23 mouse cellular contexts compared by ENCODE assay signal in the genomic region with DNA sequence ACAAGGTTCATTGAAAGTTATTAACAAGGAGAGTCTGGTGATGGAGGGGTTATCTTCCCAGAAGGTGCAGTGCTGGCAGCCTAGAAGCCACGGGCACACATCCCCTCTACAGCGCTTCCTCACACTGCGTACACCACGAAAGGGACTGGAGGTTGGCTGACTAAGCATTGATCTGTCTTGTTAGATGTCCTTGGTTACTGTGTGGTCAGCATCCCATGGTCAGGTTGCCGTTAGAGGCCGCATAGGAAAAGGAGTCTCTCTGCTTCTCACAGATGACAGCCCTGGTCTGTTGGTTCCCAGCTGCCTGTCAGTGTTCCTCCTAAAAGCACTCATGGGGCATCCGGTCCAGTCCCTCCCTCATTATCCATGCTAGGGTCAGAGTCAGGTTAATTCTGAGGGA. TPM values are rescaled to one million over a fixed set of nuclear protein-coding genes. Genes with fewer than 3 reads are reported as not detected.
DNase-seq lines count a peak whose midpoint lies in the region; ATAC-seq and TF ChIP-seq lines count a peak whose summit lies in the region.
"Had no signal": no experiment of that assay in that cellular context is flagged by ENCODE, and none has a peak within 500 bp of the region (broad histone marks: within the 10 kb centered on the region; RNA-seq: fewer than 3 reads in every experiment).

No protein-coding gene starts in this region.

- no peak for TF ChIP-seq EP300 in stomach, postnatal 0 days (optimal IDR thresholded peaks at IDR 0.05)

- WGBS in heart, embryonic 10.5 days, result 58% methylated on average over 7 of the region's 7 CpGs
- 58% methylated on average over 7 of the region's 7 CpGs for WGBS in heart, embryonic 11.5 days (ENCODE audit: insufficient replicate concordance)
- WGBS in kidney, postnatal 0 days, result 56% methylated on average over 7 of the region's 7 CpGs
- WGBS in stomach, embryonic 14.5 days, result 60% methylated on average over 7 of the region's 7 CpGs
- WGBS in stomach, postnatal 0 days, result 67% methylated on average over 7 of the region's 7 CpGs

- H3K4me1 ChIP-seq in heart, embryonic 10.5 days, result peaks cover 26% of the 10 kb centered on the region
- peaks cover 19% of the 10 kb centered on the region for H3K4me1 ChIP-seq in heart, embryonic 11.5 days (ENCODE audit: control insufficient read depth, insufficient read depth, low read length)
- no peaks in the 10 kb centered on the region for H3K4me1 ChIP-seq in kidney, postnatal 0 days (replicated peaks; ENCODE audit: insufficient read depth, low read length)
- no peaks in the 10 kb centered on the region for H3K4me1 ChIP-seq in stomach, embryonic 14.5 days (ENCODE audit: control insufficient read depth, insufficient read depth, low read length)
- H3K4me1 ChIP-seq in stomach, postnatal 0 days (replicated peaks; ENCODE audit: control insufficient read depth, insufficient read depth), result no peaks in the 10 kb centered on the region
- H3K4me1 ChIP-seq: forebrain, embryonic 13.5 days; hindbrain, embryonic 13.5 days had no signal

- H3K36me3 ChIP-seq in heart, embryonic 10.5 days, result peaks cover 2% of the 10 kb centered on the region; the same call in 1 of the 2 replicates
- H3K36me3 ChIP-seq in heart, embryonic 11.5 days (ENCODE audit: control insufficient read depth, insufficient read depth, low read length), result no peaks in the 10 kb centered on the region
- no peaks in the 10 kb centered on the region for H3K36me3 ChIP-seq in kidney, postnatal 0 days (ENCODE audit: insufficient read depth, low read length)
- H3K36me3 ChIP-seq in stomach, embryonic 14.5 days (ENCODE audit: control insufficient read depth, insufficient read depth, low read length), result no peaks in the 10 kb centered on the region
- no peaks in the 10 kb centered on the region for H3K36me3 ChIP-seq in stomach, postnatal 0 days (ENCODE audit: control insufficient read depth, insufficient read depth, low read length)
- H3K36me3 ChIP-seq: embryonic facial prominence, embryonic 10.5 days; hindbrain, embryonic 13.5 days had no signal

- ATAC-seq in heart, embryonic 11.5 days (replicated peaks; ENCODE audit: insufficient number of reproducible peaks, low FRiP score, low TSS enrichment), result no peak
- no peak; the same call in 1 of the 2 replicates for ATAC-seq in kidney, postnatal 0 days (replicated peaks; ENCODE audit: low FRiP score, low read depth)
- no peak for ATAC-seq in stomach, embryonic 14.5 days (ENCODE audit: insufficient number of reproducible peaks, insufficient read depth, low FRiP score, low read depth)
- ATAC-seq in stomach, postnatal 0 days (ENCODE audit: low FRiP score, low TSS enrichment), result no peak
- ATAC-seq: CD4-positive, CD25-positive, alpha-beta regulatory T cell, adult 4 months; forebrain, embryonic 13.5 days; forebrain, postnatal 0 days; hindbrain, postnatal 0 days had no signal

- H3K4me3 ChIP-seq in heart, embryonic 10.5 days, result no peak overlapping the region
- no peak overlapping the region for H3K4me3 ChIP-seq in heart, embryonic 11.5 days (ENCODE audit: low read depth, low read length)
- no peak overlapping the region for H3K4me3 ChIP-seq in kidney, postnatal 0 days (replicated peaks; ENCODE audit: low read depth, low read length)
- H3K4me3 ChIP-seq in stomach, embryonic 14.5 days (ENCODE audit: low read depth, low read length), result no peak overlapping the region
- no peak overlapping the region for H3K4me3 ChIP-seq in stomach, postnatal 0 days (ENCODE audit: low read depth, low read length)
- H3K4me3 ChIP-seq: embryonic facial prominence, embryonic 10.5 days; forebrain, embryonic 13.5 days; hindbrain, embryonic 13.5 days had no signal

- no peak overlapping the region for H3K4me2 ChIP-seq in heart, embryonic 11.5 days
- H3K4me2 ChIP-seq in kidney, postnatal 0 days (ENCODE audit: low read length), result no peak overlapping the region
- H3K4me2 ChIP-seq in stomach, embryonic 14.5 days (replicated peaks; ENCODE audit: low read depth, low read length), result no peak overlapping the region
- H3K4me2 ChIP-seq in stomach, postnatal 0 days (replicated peaks; ENCODE audit: low read depth), result no peak overlapping the region
- H3K4me2 ChIP-seq: forebrain, embryonic 13.5 days; hindbrain, embryonic 13.5 days had no signal

- TF ChIP-seq CTCF in kidney, postnatal 0 days (IDR thresholded peaks at IDR 0.05; ENCODE audit: low read depth), result no peak
- TF ChIP-seq CTCF in stomach, postnatal 0 days (IDR thresholded peaks at IDR 0.05; ENCODE audit: low read depth), result no peak

- H3K27me3 ChIP-seq in heart, embryonic 10.5 days (ENCODE audit: insufficient read depth, poor library complexity, severe bottlenecking), result no peaks in the 10 kb centered on the region
- no peaks in the 10 kb centered on the region for H3K27me3 ChIP-seq in heart, embryonic 11.5 days (ENCODE audit: control insufficient read depth, insufficient read depth, low read length)
- H3K27me3 ChIP-seq in kidney, postnatal 0 days (ENCODE audit: insufficient read depth, low read length), result no peaks in the 10 kb centered on the region
- no peaks in the 10 kb centered on the region for H3K27me3 ChIP-seq in stomach, embryonic 14.5 days (ENCODE audit: control insufficient read depth, insufficient read depth, low read length)
- H3K27me3 ChIP-seq in stomach, postnatal 0 days (ENCODE audit: control insufficient read depth, insufficient read depth, low read length), result no peaks in the 10 kb centered on the region
- H3K27me3 ChIP-seq: forebrain, embryonic 13.5 days; hindbrain, embryonic 13.5 days had no signal

- DNase-seq in heart, embryonic 10.5 days (ENCODE audit: low spot score), result no peak
- DNase-seq in kidney, postnatal 0 days (ENCODE audit: low spot score), result peak; percentile 38
- no peak for DNase-seq in kidney, adult 9 months
- DNase-seq in stomach, postnatal 0 days (ENCODE audit: low spot score), result no peak
- DNase-seq in cerebellum, adult 11 months, result no peak
- DNase-seq: adrenal gland, postnatal 25 days; B cell, adult 2 months; cerebellum, adult 11-12 months; cerebellum, adult 9-10 months; cerebellum, postnatal 25 days; forebrain, postnatal 0 days; gastrocnemius, postnatal 14 days; heart, postnatal 10 days had no signal

- no peaks in the 10 kb centered on the region for H3K9me3 ChIP-seq in heart, embryonic 10.5 days
- H3K9me3 ChIP-seq in heart, embryonic 11.5 days (replicated peaks; ENCODE audit: control insufficient read depth, low read length), result no peaks in the 10 kb centered on the region
- no peaks in the 10 kb centered on the region for H3K9me3 ChIP-seq in kidney, postnatal 0 days (replicated peaks; ENCODE audit: low read length)
- H3K9me3 ChIP-seq in stomach, embryonic 14.5 days (ENCODE audit: control insufficient read depth, low read depth, low read length), result no peaks in the 10 kb centered on the region
- no peaks in the 10 kb centered on the region for H3K9me3 ChIP-seq in stomach, postnatal 0 days (ENCODE audit: control insufficient read depth, low read length)
- H3K9me3 ChIP-seq: forebrain, embryonic 13.5 days had no signal

- no peak overlapping the region for H3K9ac ChIP-seq in heart, embryonic 11.5 days (ENCODE audit: low read depth, low read length)
- H3K9ac ChIP-seq in kidney, postnatal 0 days (ENCODE audit: low read depth, low read length), result no peak overlapping the region
- H3K9ac ChIP-seq in stomach, embryonic 14.5 days (replicated peaks; ENCODE audit: low read depth, low read length), result 0 out of 2 replicates have a peak overlapping the region, but pooled peaks have one; percentile 10
- H3K9ac ChIP-seq in stomach, postnatal 0 days (ENCODE audit: low read length), result no peak overlapping the region
- H3K9ac ChIP-seq: forebrain, embryonic 13.5 days; forebrain, postnatal 0 days; hindbrain, embryonic 13.5 days had no signal

- H3K27ac ChIP-seq in heart, embryonic 10.5 days, result peak overlapping the region; percentile 13; the same call in 1 of the 2 replicates
- no peak overlapping the region for H3K27ac ChIP-seq in heart, embryonic 11.5 days (ENCODE audit: low read depth, low read length)
- H3K27ac ChIP-seq in kidney, postnatal 0 days, result no peak overlapping the region
- H3K27ac ChIP-seq in stomach, embryonic 14.5 days (ENCODE audit: low read length), result no peak overlapping the region
- H3K27ac ChIP-seq in stomach, postnatal 0 days (replicated peaks), result no peak overlapping the region
- H3K27ac ChIP-seq: embryonic facial prominence, embryonic 10.5 days; forebrain, embryonic 13.5 days; hindbrain, embryonic 13.5 days; hindbrain, postnatal 0 days had no signal

RNA-seq across cellular contexts. Expression of a gene that starts 10.1 kb away (rescaled TPM):
- polyA plus RNA-seq in heart, embryonic 10.5 days (2016; fragmentation: Nextera tagmentation; extraction: Ambion mirVana), result 7.8 and 8.8 TPM in 2 replicates
- polyA plus RNA-seq in heart, embryonic 11.5 days (2014; fragmentation: Nextera tagmentation; extraction: Ambion mirVana), result 8.5 and 16.1 TPM in 2 replicates
- polyA plus RNA-seq in kidney, postnatal 0 days (2015; fragmentation: Nextera tagmentation; extraction: Ambion mirVana), result 68.9 and 76.3 TPM in 2 replicates
- 11.1 and 16.5 TPM in 2 replicates for polyA plus RNA-seq in stomach, embryonic 14.5 days (2014; fragmentation: Nextera tagmentation; extraction: Ambion mirVana)
- 10.9 TPM in 2 replicates for polyA plus RNA-seq in stomach, postnatal 0 days (2015; fragmentation: Nextera tagmentation; extraction: Ambion mirVana)

RNA-seq across cellular contexts. Expression of a gene that starts 10.4 kb away (rescaled TPM):
- 21.2 and 23.8 TPM in 2 replicates for polyA plus RNA-seq in heart, embryonic 10.5 days (2016; fragmentation: Nextera tagmentation; extraction: Ambion mirVana)
- polyA plus RNA-seq in heart, embryonic 11.5 days (2014; fragmentation: Nextera tagmentation; extraction: Ambion mirVana), result 22.3 and 25.0 TPM in 2 replicates
- 60.6 and 64.5 TPM in 2 replicates for polyA plus RNA-seq in kidney, postnatal 0 days (2015; fragmentation: Nextera tagmentation; extraction: Ambion mirVana)
- polyA plus RNA-seq in stomach, embryonic 14.5 days (2014; fragmentation: Nextera tagmentation; extraction: Ambion mirVana), result 33.7 and 35.3 TPM in 2 replicates
- 17.0 and 17.5 TPM in 2 replicates for polyA plus RNA-seq in stomach, postnatal 0 days (2015; fragmentation: Nextera tagmentation; extraction: Ambion mirVana)

RNA-seq across cellular contexts. Expression of a gene that starts 10.5 kb away (rescaled TPM):
- 0.74 and 2.4 TPM in 2 replicates for polyA plus RNA-seq in heart, embryonic 10.5 days (2016; fragmentation: Nextera tagmentation; extraction: Ambion mirVana)
- 0.84 TPM in 1 of 2 replicates, not detected in the other for polyA plus RNA-seq in heart, embryonic 11.5 days (2014; fragmentation: Nextera tagmentation; extraction: Ambion mirVana)
- 2.9 TPM in 1 of 2 replicates, not detected in the other for polyA plus RNA-seq in kidney, postnatal 0 days (2015; fragmentation: Nextera tagmentation; extraction: Ambion mirVana)
- 2.8 TPM in 1 of 2 replicates, not detected in the other for polyA plus RNA-seq in stomach, embryonic 14.5 days (2014; fragmentation: Nextera tagmentation; extraction: Ambion mirVana)
- polyA plus RNA-seq in stomach, postnatal 0 days (2015; fragmentation: Nextera tagmentation; extraction: Ambion mirVana), result 0.52 and 1.1 TPM in 2 replicates
- polyA plus RNA-seq: brain, embryonic 14.5 days; forebrain, embryonic 13.5 days; G1E; gonadal fat pad, adult 2 months; hindbrain, postnatal 0 days had no signal
